Mouse (Mus musculus) forebrain, embryonic 11.5 days (tissue): ENCODE results near the gene Gpc5. TPM values are rescaled to one million over a fixed set of nuclear protein-coding genes. Genes with fewer than 3 reads are reported as not detected.

Experiments used
- ATAC-seq: fragments of 200-750 bp; cut with Nextera tagmentation; replicated peaks from 2 replicates; pipeline ENCODE4 v1.8.0; 2017; ENCODE audit warnings: moderate TSS enrichment; ENCODE audit not compliant: low FRiP score
- DNase-seq: peaks from one replicate; pipeline ENCODE4 v3.0.0-alpha.2; 2017; ENCODE audit warnings: low spot score
- H3K27ac ChIP-seq: fragments of 300-500 bp; sonication (generic); 2 replicates; pipeline ENCODE4 v1.5.1; 2014; ENCODE audit warnings: low read depth, low read length
- H3K27me3 ChIP-seq: fragments of 300-500 bp; sonication (generic); 2 replicates; pipeline ENCODE4 v1.6.1; 2014; ENCODE audit warnings: mild to moderate bottlenecking, low read length, mixed read lengths; ENCODE audit not compliant: control insufficient read depth, insufficient read depth
- H3K36me3 ChIP-seq: fragments of 300-500 bp; sonication (generic); 2 replicates; pipeline ENCODE4 v1.6.1; 2014; ENCODE audit warnings: mild to moderate bottlenecking, low read length, moderate library complexity, mixed read lengths; ENCODE audit not compliant: control insufficient read depth, insufficient read depth
- H3K4me1 ChIP-seq: fragments of 300-500 bp; sonication (generic); replicated peaks from 2 replicates; pipeline ENCODE4 v1.6.1; 2014; ENCODE audit warnings: low read length, mixed read lengths; ENCODE audit not compliant: control insufficient read depth, insufficient read depth
- H3K4me2 ChIP-seq: fragments of 300-500 bp; sonication (generic); 2 replicates; pipeline ENCODE4 v1.6.1; 2014; ENCODE audit warnings: low read depth, mild to moderate bottlenecking, low read length, moderate library complexity, mixed read lengths; ENCODE audit not compliant: severe bottlenecking
- H3K4me3 ChIP-seq: fragments of 300-500 bp; sonication (generic); 2 replicates; pipeline ENCODE4 v1.5.1; 2014; ENCODE audit warnings: low read depth, low read length
- H3K9ac ChIP-seq: fragments of 300-500 bp; sonication (generic); 2 replicates; pipeline ENCODE4 v1.6.1; 2014; ENCODE audit warnings: low read length
- H3K9me3 ChIP-seq: fragments of 300-500 bp; sonication (generic); 2 replicates; pipeline ENCODE4 v1.6.1; 2016; ENCODE audit warnings: low read length, mixed read lengths; ENCODE audit not compliant: control insufficient read depth
- WGBS: fragments of 180-500 bp; shearing (Covaris S2); extraction: QIAGEN DNeasy Blood & Tissue Kit; methylation state at CpG from one replicate; pipeline ENCODE4 v1.1.7; 2014; 5-methylcytosine and 5-hydroxymethylcytosine counted together
- polyA plus RNA-seq: library from polyadenylated mRNA; unstranded; fragments of >200 nt; fragmentation: Nextera tagmentation; extraction: Ambion mirVana; gene quantifications from 2 replicates; pipeline ENCODE4 v1.2.1, GENCODE M21; 2014

Gpc5 gene
- polyA plus RNA-seq, 1 experiment from 2014 or later, result 0.48 TPM

DNA sequence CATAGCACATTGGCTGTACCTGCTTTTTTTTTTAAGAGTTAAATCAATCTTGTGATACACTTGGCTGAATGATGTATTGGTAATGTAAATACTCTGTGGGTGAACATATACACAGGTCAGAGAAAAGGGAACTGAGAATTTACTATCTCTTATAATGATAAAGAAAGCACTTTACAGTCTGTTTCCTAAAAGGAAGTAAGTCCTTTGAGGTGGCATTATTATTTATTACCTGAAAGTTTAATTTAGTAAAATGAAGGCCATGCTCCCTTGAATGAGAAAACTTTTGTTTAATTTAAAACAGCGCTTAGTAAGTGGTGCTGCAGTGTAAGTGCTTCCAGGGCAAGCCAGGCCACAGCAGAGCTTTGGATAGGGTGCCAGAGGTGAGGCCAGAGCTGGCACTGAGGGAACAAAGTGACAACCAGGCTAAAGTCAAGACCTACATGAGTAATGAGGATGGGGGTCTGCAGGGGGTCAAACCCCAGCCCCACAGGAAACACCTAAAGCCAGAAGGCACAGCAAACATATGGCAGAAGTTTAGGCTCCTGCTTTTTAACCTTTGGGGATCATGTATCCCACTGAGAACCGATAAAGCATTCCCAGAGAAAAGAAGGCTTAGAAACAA, 315.4 kb downstream of the Gpc5 start:
- no peak for DNase-seq
- no peaks in the 10 kb centered on the region for H3K36me3 ChIP-seq
- no peak overlapping the region for H3K4me2 ChIP-seq
- WGBS, result 60% methylated on average over 2 of the region's 2 CpGs
- H3K4me3 ChIP-seq, result no peak overlapping the region
- H3K4me1 ChIP-seq, result no peaks in the 10 kb centered on the region; the same call in 1 of the 2 replicates
- ATAC-seq, result no peak; the same call in 1 of the 2 replicates
- H3K27me3 ChIP-seq, result no peaks in the 10 kb centered on the region
- no peak overlapping the region for H3K27ac ChIP-seq
- H3K9ac ChIP-seq, result no peak overlapping the region
- no peaks in the 10 kb centered on the region for H3K9me3 ChIP-seq

DNA sequence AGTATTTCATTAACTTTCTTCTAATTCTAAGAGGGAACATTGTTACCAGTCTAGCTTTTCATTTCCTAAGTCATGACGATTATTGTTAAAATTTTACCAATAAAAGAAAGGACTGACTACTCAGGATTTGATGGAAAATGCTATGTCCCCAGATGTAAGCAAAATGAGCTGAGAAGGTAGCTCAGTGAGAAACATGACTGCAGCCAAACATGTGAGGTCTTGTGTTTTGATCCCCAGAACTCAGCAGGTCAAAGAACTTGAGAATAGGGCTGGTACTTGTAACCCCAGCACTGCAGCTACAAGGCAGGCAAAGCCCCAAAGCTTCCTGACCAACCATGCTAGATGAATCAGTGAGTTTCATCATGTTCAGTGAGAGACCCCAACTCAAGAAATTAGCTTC, 318.9 kb downstream of the Gpc5 start:
- no peak overlapping the region for H3K27ac ChIP-seq
- ATAC-seq, result no peak
- H3K9ac ChIP-seq, result no peak overlapping the region
- H3K27me3 ChIP-seq, result no peaks in the 10 kb centered on the region
- no peak for DNase-seq
- no peaks in the 10 kb centered on the region for H3K36me3 ChIP-seq
- 88% methylated on average over 1 of the region's 1 CpGs for WGBS
- no peaks in the 10 kb centered on the region for H3K9me3 ChIP-seq
- H3K4me3 ChIP-seq, result no peak overlapping the region
- H3K4me2 ChIP-seq, result no peak overlapping the region
- H3K4me1 ChIP-seq, result no peaks in the 10 kb centered on the region; the same call in 1 of the 2 replicates

DNA sequence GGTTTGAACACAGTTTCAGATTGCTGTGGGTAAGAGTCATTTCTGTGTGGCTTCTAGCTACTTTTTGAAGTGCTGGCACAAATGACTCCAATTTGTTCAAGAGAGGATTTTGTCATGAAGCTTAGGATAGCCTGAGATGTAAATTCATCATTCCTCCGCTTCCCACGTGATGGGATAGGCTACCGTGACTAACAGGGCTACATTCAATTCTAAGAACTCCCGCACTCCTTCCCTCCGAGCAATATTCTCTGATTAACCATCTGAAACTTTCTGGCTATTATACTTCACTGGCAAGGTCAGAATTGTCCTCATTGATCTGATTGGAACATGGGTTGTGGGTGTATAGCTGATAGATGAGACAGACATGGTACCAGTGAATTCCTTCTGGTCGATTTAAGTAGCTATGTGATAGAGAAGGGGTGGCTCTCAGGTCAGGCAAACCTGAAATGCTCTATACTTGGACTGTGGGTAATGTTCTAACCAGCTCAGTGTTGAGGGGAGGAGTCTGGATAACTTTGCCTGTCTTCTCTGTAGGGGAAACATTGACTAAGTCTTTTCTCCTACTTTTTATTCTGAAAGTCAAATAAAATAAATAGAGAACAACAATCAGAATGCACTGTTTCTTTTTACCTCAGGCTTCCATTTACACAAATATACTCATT, 319.6 kb downstream of the Gpc5 start:
- no peak overlapping the region for H3K9ac ChIP-seq
- no peaks in the 10 kb centered on the region for H3K9me3 ChIP-seq
- WGBS, result 71% methylated on average over 6 of the region's 6 CpGs
- no peak overlapping the region for H3K27ac ChIP-seq
- no peaks in the 10 kb centered on the region for H3K36me3 ChIP-seq
- H3K27me3 ChIP-seq, result no peaks in the 10 kb centered on the region
- H3K4me2 ChIP-seq, result no peak overlapping the region
- no peaks in the 10 kb centered on the region for H3K4me1 ChIP-seq
- ATAC-seq, result no peak
- H3K4me3 ChIP-seq, result no peak overlapping the region
- DNase-seq, result no peak

DNA sequence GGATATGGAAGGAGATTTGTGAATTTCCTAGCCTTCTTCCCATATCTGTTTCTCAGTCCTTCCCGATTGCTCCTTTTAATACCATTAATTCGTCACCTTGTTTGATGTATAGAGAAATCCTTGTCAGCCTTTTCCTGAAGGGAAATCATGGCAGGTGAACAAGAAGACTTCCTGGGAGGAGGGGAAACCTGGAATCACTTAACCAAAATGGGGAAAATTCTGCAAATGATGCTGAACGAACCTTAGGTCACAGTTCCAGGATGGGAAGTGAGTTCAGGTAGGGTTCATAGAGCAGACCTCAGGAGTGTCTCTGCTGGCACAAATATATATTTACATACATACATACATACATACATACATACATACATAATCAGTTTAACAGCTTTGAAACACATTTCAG, 320.8 kb downstream of the Gpc5 start:
- Histone ChIP-seq H3K36me3 (no peaks in the 10 kb centered on the region), H3K4me3 (no peak overlapping the region), H3K9me3 (no peaks in the 10 kb centered on the region), H3K27ac (no peak overlapping the region), H3K4me2 (no peak overlapping the region), H3K4me1 (no peaks in the 10 kb centered on the region), H3K27me3 (no peaks in the 10 kb centered on the region), H3K9ac (no peak overlapping the region)
- 81% methylated on average over 3 of the region's 3 CpGs for WGBS
- no peak for ATAC-seq
- DNase-seq, result no peak

DNA sequence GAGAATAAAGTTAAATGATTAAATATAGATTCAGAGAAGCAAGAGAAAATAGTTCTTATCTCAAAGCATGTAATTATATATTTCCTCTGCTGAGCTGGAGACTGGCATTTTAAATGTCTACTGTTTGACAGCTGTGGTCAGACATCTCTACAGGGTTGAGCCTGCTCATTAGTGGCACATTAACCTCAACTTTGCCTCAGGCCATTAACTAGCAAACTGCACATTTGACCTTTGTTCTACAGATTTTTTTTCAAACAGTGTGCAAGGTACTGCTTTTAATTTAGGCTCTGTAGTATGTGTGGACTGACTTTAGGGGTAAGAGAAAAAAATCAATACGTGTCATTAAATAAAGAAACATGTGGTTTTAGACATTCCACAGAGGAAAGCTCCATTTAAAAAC, 321.4 kb downstream of the Gpc5 start:
- Histone ChIP-seq H3K9me3 (no peaks in the 10 kb centered on the region), H3K4me3 (no peak overlapping the region), H3K9ac (no peak overlapping the region), H3K4me2 (no peak overlapping the region), H3K27ac (no peak overlapping the region), H3K4me1 (no peaks in the 10 kb centered on the region), H3K27me3 (no peaks in the 10 kb centered on the region), H3K36me3 (no peaks in the 10 kb centered on the region)
- DNase-seq (no peak), ATAC-seq (peak; percentile 55)
- 61% methylated on average over 1 of the region's 1 CpGs for WGBS

DNA sequence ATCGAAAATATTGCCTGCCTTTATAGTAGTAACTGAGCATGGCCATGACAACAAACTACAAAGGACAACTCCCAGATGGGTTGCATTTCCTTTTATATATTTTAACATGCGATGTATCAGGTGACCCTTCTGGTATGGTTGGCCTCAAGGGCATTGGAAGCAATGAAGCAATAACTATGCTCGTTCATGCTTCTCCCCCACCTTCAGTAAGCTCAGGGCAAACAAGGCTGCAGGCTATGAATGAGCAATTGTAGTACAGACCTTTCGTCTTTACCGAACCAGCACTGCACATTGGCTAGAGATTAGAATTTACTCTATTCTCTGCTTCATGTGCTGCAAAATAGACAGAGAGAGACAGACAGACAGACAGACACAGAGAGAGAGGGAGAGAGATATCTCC, 322.5 kb downstream of the Gpc5 start:
- Histone ChIP-seq H3K27ac (no peak overlapping the region), H3K4me2 (no peak overlapping the region), H3K9ac (no peak overlapping the region), H3K4me1 (no peaks in the 10 kb centered on the region), H3K9me3 (no peaks in the 10 kb centered on the region), H3K36me3 (no peaks in the 10 kb centered on the region), H3K4me3 (no peak overlapping the region), H3K27me3 (no peaks in the 10 kb centered on the region)
- DNase-seq (no peak), ATAC-seq (no peak)
- WGBS, result 64% methylated on average over 5 of the region's 5 CpGs

DNA sequence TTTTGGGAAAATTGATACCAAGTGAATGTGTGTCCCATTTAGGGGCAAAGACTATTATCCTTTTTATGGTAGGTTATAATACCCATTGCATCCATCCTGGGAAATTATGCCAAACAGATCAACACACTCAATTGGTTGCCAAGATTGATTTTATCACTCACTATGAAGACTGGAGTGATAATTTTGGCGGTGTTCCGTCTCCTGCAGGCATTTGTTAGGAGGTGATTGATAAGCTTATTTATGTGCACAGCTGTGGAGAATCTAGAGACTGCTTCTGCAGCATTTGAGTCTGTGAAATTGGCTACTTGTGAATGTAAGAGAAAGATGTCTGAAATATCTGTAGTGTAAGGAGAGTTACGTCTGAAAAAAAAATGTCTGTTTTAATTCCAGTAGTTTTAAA, 340.0 kb downstream of the Gpc5 start:
- Histone ChIP-seq H3K36me3 (no peaks in the 10 kb centered on the region), H3K4me2 (no peak overlapping the region), H3K9me3 (no peaks in the 10 kb centered on the region), H3K4me3 (no peak overlapping the region), H3K4me1 (no peaks in the 10 kb centered on the region), H3K27ac (no peak overlapping the region), H3K27me3 (no peaks in the 10 kb centered on the region), H3K9ac (no peak overlapping the region)
- 79% methylated on average over 3 of the region's 3 CpGs for WGBS
- no peak for DNase-seq
- no peak for ATAC-seq

DNA sequence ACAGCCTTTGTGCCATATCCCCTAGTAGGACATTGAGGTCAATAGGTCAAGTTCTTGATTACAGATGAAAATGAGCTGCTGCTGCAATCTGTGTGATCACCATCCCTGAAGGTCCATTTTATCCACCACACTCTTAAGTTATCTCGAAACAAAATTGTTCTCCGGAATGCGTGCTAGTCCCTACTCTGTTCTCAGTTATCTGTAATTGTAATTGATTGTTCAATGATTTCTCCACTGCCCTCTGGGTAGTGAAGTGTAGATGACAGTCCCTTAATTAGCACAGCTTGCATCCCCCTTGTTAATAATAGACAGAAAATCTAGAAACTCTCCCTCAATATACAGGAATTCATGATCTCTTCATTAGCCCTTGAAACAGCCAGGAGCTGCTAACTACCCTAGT, 340.4 kb downstream of the Gpc5 start:
- ATAC-seq (no peak), DNase-seq (no peak)
- H3K9ac ChIP-seq, result no peak overlapping the region
- no peaks in the 10 kb centered on the region for H3K36me3 ChIP-seq
- no peak overlapping the region for H3K27ac ChIP-seq
- H3K4me1 ChIP-seq, result no peaks in the 10 kb centered on the region
- H3K4me2 ChIP-seq, result no peak overlapping the region
- H3K4me3 ChIP-seq, result no peak overlapping the region
- H3K27me3 ChIP-seq, result no peaks in the 10 kb centered on the region
- H3K9me3 ChIP-seq, result no peaks in the 10 kb centered on the region
- WGBS, result 73% methylated on average over 3 of the region's 3 CpGs

DNA sequence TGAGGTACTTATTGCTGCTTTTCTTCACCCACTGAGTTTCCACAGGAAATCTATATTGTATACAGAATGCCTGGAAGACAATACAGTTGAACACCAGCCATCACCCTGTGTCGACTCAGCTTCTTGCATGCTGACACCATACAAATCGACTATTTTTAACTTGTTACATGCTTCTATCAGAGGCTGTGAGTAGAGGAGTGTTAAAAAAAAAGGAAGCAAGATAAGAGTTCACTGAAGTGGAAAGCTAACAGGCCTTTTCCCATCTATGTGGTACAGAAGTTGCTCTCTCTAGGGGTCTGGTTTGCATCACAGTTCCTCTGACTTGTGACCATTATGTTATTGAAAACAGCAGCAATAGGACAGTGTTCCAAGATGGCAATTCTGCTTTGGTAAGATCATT, 344.6 kb downstream of the Gpc5 start:
- 79% methylated on average over 2 of the region's 2 CpGs for WGBS
- H3K27me3 ChIP-seq, result no peaks in the 10 kb centered on the region
- no peaks in the 10 kb centered on the region for H3K9me3 ChIP-seq
- H3K36me3 ChIP-seq, result no peaks in the 10 kb centered on the region
- no peak overlapping the region for H3K27ac ChIP-seq
- H3K4me2 ChIP-seq, result no peak overlapping the region
- ATAC-seq, result no peak
- no peak overlapping the region for H3K9ac ChIP-seq
- no peak for DNase-seq
- H3K4me3 ChIP-seq, result no peak overlapping the region
- H3K4me1 ChIP-seq, result no peaks in the 10 kb centered on the region
